Mouse (Mus musculus) left cerebral cortex, postnatal 14 days (tissue): ENCODE measurements around the gene Crbn. TPM values are rescaled to one million over a fixed set of nuclear protein-coding genes. Genes with fewer than 3 reads are reported as not detected.

ENCODE experiments used
- total RNA-seq, 2 experiments: library from RNA; stranded (reverse); gene quantifications; 2 replicates each; pipeline ENCODE4 v1.2.3; 2021

Gene Crbn
- total RNA-seq, 2 experiments from 2014 or later = 86.3 to 87.5 TPM

Other genes starting within 250 kb of the Crbn start
- not detected for gene Il5ra, start 51.0 kb downstream of the Crbn start, total RNA-seq
- gene Trnt1, start 31.0 kb downstream of the Crbn start, total RNA-seq = 10 to 100 TPM; 52.5 to 55.3 TPM